Mouse (Mus musculus) ES-E14 (cell line): Measurements from ENCODE around the gene Gm21915. TPM values are rescaled to one million over a fixed set of nuclear protein-coding genes. Genes with fewer than 3 reads are reported as not detected.

Experiments used
- DNase-seq: peaks from one replicate; pipeline ENCODE4 v3.0.0-alpha.2; 2013; ENCODE audit warnings: low read depth, low spot score
- H3K27ac ChIP-seq: 2 replicates; pipeline ENCODE4 v1.5.1; 2012; ENCODE audit warnings: low read depth, mild to moderate bottlenecking, low read length, moderate library complexity, mixed read lengths; ENCODE audit not compliant: poor library complexity, insufficient read depth, severe bottlenecking
- H3K36me3 ChIP-seq: 2 replicates; pipeline ENCODE4 v1.6.1; 2012; ENCODE audit warnings: mild to moderate bottlenecking, low read length, moderate library complexity, mixed read lengths; ENCODE audit not compliant: control insufficient read depth, poor library complexity, insufficient read depth, severe bottlenecking
- H3K4me1 ChIP-seq, 2 experiments: fragments of 150-350 bp in 1 of 2; sonication (generic) in 1 of 2; 2 replicates each; pipeline ENCODE4 v1.6.1; 2012; ENCODE audit warnings: low read length in 2 of 2, mild to moderate bottlenecking in 1 of 2, mixed read lengths in 1 of 2; ENCODE audit not compliant: control insufficient read depth in 2 of 2, insufficient read depth in 2 of 2, poor library complexity in 1 of 2
- H3K4me3 ChIP-seq, 2 experiments: fragments of 150-350 bp in 1 of 2; sonication (generic) in 1 of 2; 2 replicates each; pipeline ENCODE4 v1.5.1; 2012; ENCODE audit warnings: low read length in 2 of 2, low read depth in 1 of 2, mild to moderate bottlenecking in 1 of 2, mixed read lengths in 1 of 2; ENCODE audit not compliant: insufficient read depth in 1 of 2, poor library complexity in 1 of 2, severe bottlenecking in 1 of 2
- H3K9ac ChIP-seq: 2 replicates; pipeline ENCODE4 v1.6.1; 2012; ENCODE audit warnings: low read depth, mild to moderate bottlenecking, low read length, mixed read lengths; ENCODE audit not compliant: poor library complexity, insufficient read depth, severe bottlenecking
- H3K9me3 ChIP-seq: fragments of 150-350 bp; sonication (generic); 2 replicates; pipeline ENCODE4 v1.6.1; 2012; ENCODE audit warnings: low read depth, mild to moderate bottlenecking, low read length; ENCODE audit not compliant: control insufficient read depth, insufficient read depth
- CHD2 ChIP-seq: IDR thresholded peaks from 2 replicates; pipeline ENCODE4 v1.6.1; 2014; ENCODE audit warnings: mild to moderate bottlenecking, low read depth, low read length, inconsistent platforms
- HCFC1 ChIP-seq: IDR thresholded peaks from 2 replicates; pipeline ENCODE4 v1.6.1; 2012; ENCODE audit warnings: low read length, inconsistent platforms, borderline replicate concordance; ENCODE audit not compliant: insufficient read depth
- MAFK ChIP-seq: IDR thresholded peaks from 2 replicates; pipeline ENCODE4 v1.6.1; 2014; ENCODE audit warnings: mild to moderate bottlenecking, low read depth, low read length, inconsistent platforms; ENCODE audit not compliant: insufficient read depth
- ZC3H11A ChIP-seq: IDR thresholded peaks from 2 replicates; pipeline ENCODE4 v1.6.1; 2012; ENCODE audit warnings: low read depth, mild to moderate bottlenecking, inconsistent platforms, low read length, borderline replicate concordance
- ZNF384 ChIP-seq: IDR thresholded peaks from 2 replicates; pipeline ENCODE4 v1.6.1; 2012; ENCODE audit warnings: low read depth, low read length, inconsistent platforms
- in situ Hi-C, 2 experiments: fragments of 600-800 bp; cut with MboI; formaldehyde crosslinking; loops; one replicate each; pipeline ENCODE4 v1.15.1; 2025; ENCODE audit warnings: low sequenced_read_pairs in 2 of 2, inconsistent platforms in 1 of 2; ENCODE audit not compliant: unreplicated experiment in 2 of 2
- total RNA-seq: library from RNA; depleted of rRNA; stranded (reverse); fragments of 300-350 nt; gene quantifications from 2 replicates; pipeline ENCODE4 v1.2.3, GENCODE M21; 2012

Gm21915 gene
- total RNA-seq, 1 experiment = 0.71 TPM

GRCm38 (mm10) chr9:40687053-40687452 lies 16.6 kb downstream of the Gm21915 start:
- Histone ChIP-seq H3K4me3 (no peak overlapping the region), H3K4me1 (no peaks in the 10 kb centered on the region), H3K27ac (no peak overlapping the region), H3K36me3 (no peaks in the 10 kb centered on the region), H3K9me3 (no peaks in the 10 kb centered on the region), H3K9ac (no peak overlapping the region)
- no peak for DNase-seq
- TF ChIP-seq CHD2 = no peak
- TF ChIP-seq ZNF384 = no peak
- no peak for TF ChIP-seq MAFK
- TF ChIP-seq HCFC1 = no peak
- in situ Hi-C loops = no loop called here

DNA sequence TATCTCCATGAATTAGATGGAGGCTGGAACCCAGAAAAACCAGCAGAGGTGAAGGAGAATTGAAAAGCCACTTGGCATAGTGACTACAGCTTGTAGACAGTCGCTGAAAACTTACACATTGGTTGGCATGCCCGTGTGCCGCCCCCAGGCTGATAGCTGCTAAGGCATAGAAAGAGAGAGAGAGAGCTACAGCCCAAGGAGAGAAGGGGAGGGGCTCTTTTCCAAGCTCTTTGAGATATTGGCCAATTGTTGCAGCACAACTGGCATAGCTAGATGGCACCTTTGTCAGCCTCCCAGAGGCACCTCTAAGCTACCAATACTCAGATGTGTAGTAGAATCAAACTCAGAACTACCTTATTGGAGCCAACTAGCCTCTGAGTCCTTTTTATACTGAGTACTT lies 17.1 kb downstream of the Gm21915 start:
- H3K4me3 ChIP-seq = no peak overlapping the region
- H3K9me3 ChIP-seq = no peaks in the 10 kb centered on the region
- no peaks in the 10 kb centered on the region for H3K36me3 ChIP-seq
- no peak overlapping the region for H3K9ac ChIP-seq
- no peak for DNase-seq
- TF ChIP-seq CHD2 (no peak), ZNF384 (no peak), MAFK (no peak), ZC3H11A (no peak), HCFC1 (no peak)
- H3K27ac ChIP-seq = no peak overlapping the region
- H3K4me1 ChIP-seq = no peaks in the 10 kb centered on the region
- in situ Hi-C loops = no loop called here

DNA sequence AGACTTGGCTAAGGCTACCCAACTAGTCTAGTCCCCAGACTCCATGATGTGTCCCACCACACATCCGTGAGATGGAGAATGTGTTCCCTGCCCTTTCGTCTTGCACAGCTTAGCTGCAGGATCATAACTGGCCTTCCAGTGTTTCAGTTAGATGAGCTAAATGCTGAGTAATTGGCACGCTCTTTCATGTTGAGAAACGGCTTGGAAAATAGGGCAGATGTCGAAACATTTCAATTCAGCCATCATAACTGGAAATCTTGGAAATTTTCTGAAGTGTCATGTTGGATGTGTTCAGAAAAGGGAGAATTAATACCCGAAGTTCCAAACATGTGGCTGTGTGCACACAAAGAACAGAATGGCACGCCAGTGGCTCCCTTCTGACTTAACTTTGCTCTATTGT lies 20.1 kb downstream of the Gm21915 start:
- in situ Hi-C loops = no loop called here
- DNase-seq = no peak
- H3K9ac ChIP-seq = no peak overlapping the region

DNA sequence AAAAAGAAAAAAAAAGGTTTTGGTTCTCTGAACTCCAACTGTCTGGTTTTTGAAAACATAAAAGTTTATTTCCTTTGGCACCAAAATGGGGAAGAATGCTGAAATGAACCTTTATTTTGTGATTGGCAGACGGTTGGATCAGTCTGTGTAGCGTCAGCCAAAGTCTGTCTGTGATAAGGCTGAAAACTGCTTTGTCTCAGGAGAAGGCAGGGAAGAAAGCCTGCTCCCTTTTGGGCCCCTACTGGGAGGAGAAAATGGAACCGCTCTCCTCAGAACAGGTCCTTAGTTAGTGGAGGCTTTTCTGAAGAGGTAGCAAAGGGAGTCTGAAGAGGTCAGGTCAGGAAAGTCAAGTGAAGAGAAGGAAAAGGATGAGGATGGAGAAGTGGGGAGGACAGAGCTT lies 22.6 kb downstream of the Gm21915 start:
- Histone ChIP-seq H3K4me1 (no peaks in the 10 kb centered on the region), H3K27ac (no peak overlapping the region), H3K9me3 (no peaks in the 10 kb centered on the region), H3K4me3 (no peak overlapping the region), H3K9ac (no peak overlapping the region), H3K36me3 (no peaks in the 10 kb centered on the region)
- TF ChIP-seq HCFC1 (no peak), MAFK (no peak), ZNF384 (no peak), CHD2 (no peak)
- in situ Hi-C loops = no loop called here
- no peak for DNase-seq

More for the DNA sequence above, 20.1 kb downstream of the Gm21915 start:
- no peak overlapping the region for H3K4me3 ChIP-seq
- no peak overlapping the region for H3K27ac ChIP-seq
- TF ChIP-seq ZC3H11A = no peak
- no peak for TF ChIP-seq CHD2
- TF ChIP-seq MAFK = no peak
- no peak for TF ChIP-seq ZNF384
- no peak for TF ChIP-seq HCFC1
- H3K9me3 ChIP-seq = no peaks in the 10 kb centered on the region
- H3K36me3 ChIP-seq = no peaks in the 10 kb centered on the region
- no peaks in the 10 kb centered on the region for H3K4me1 ChIP-seq

GRCm38 (mm10) chr9:40693768-40694167 lies 23.4 kb downstream of the Gm21915 start:
- no peak overlapping the region for H3K27ac ChIP-seq
- in situ Hi-C loops = no loop called here

More at GRCm38 (mm10) chr9:40693768-40694167, 23.4 kb downstream of the Gm21915 start:
- TF ChIP-seq MAFK (no peak), HCFC1 (no peak), ZNF384 (no peak), ZC3H11A (no peak), CHD2 (no peak)
- H3K9me3 ChIP-seq = no peaks in the 10 kb centered on the region
- no peaks in the 10 kb centered on the region for H3K36me3 ChIP-seq
- no peak overlapping the region for H3K9ac ChIP-seq
- H3K4me3 ChIP-seq = no peak overlapping the region
- no peak for DNase-seq
- H3K4me1 ChIP-seq = no peaks in the 10 kb centered on the region
